Mouse (Mus musculus): ENCODE results near the gene Wdr83.

- TF ChIP-seq CTCF (IDR thresholded peaks at IDR 0.05; ENCODE audit: low read depth) (no peak), EP300 (optimal IDR thresholded peaks at IDR 0.05) (no peak)
These were observed 45.9 kb downstream of the Wdr83 start for GRCm38 (mm10) chr8:85035165-85035727.
